Mouse (Mus musculus): ENCODE results near the gene Gdf9.
"Not testable (repeated sequence)": the region's sequence is repeated elsewhere in the genome, so short reads cannot be mapped to it uniquely, and the experiment has no call there.

The Gdf9 gene

DNA sequence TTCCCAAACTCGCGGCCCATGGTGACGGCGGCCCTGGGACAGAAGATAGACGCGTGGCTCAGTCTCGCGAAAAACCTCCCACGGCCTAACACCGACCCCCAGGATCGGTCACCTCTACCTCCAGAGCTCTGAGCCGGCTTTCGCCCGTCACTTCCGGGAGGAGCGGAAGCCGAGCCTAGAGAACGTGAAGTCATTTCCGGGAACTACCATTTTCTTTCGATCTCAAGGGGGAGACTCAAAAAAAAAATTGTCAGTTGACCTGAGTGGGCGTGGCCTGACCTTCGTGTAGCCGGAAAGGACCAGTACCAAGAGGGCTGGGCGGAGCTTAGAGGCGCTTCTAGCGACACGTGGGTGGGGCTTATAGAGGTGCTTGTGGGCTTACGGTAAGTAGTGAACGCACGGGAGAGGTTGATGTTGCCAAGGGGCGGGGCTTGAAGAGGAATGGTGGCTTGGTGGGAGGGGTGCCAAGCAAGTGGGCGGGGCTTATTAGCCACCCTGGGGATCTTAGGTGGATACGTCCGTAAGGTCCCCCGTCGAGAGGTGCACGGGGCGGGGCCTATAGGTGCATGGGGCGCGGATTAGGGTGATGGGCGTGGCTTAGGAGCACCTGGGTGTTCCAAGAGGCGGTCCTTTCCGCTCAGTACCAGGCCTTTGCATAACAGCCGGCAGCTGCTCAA lies at the start of gene Gdf9, which contains the start of gene Uqcrq:
Gene Gdf9 (plus strand): TSS at position 354 of the 677 bp plus-strand sequence.
Gene Uqcrq (minus strand): TSS at position 162 of the 677 bp plus-strand sequence.
- peak; percentile 99 for DNase-seq

DNA sequence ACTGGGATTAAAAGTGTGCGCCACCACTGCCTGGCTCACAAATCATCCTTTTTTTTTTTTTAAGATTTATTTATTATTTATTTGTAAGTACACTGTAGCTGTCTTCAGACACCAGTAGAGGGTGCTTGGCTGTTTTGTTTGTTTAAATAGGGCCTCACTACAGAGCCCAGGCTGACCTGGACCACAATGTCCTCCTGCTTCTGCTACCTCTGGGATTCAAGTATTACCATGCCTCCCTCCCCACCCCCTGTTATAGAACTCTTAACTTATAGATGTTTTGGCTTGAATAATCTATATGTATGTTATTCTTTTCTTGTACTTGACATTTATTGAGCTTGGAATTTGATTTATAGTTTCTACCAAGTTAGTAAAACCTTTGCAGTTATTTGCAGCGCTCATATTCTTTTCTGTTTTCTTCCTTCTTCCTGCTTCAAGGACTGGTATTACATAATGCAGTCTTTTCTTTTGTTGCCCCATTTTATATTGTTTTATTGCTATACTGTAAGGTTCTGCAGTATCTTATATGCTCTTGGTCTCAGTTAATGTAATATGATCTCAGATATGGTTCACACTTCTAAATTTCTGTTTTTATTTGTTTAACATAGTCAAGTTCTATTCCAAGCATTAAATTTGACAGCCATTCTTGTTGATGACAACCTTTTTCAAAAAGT lies 46.9 kb upstream of the Gdf9 start:
- DNase-seq = no peak

DNA sequence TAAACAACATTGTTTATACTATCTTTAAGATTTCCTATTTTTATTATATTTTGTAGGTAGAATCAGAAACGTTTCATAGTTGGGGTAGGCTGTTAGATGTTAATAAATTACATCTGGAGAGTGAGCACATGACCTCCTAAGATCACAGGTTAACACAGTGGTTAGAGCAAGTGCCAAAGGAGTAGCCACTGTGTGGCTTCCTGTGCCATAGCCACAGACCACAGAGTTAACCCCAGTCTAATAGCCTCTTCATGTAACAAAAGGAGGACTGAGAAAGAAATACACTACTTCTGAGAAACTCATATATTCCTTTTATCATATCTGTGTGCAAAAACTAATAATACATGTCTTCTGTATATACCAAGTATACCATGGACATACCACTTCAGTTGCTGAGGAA lies 37.0 kb upstream of the Gdf9 start:
- no peak for DNase-seq

DNA sequence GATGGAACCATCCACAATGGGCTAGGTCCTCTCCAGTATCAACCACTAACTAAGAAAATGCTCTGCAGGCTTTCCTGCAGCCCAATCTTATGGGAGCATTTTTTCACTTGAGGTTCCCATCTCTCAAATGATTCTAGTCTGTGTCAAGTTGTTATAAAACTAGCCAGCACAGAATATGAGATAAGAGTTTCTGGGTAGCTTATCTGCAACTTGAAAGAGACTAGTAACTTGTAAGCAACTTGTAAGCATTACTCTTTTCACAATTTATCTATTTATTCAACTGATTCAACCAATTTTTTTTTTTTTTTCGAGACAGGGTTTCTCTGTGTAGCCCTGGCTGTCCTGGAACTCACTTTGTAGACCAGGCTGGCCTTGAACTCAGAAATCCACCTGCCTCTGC lies 27.2 kb upstream of the Gdf9 start:
- DNase-seq = no peak

DNA sequence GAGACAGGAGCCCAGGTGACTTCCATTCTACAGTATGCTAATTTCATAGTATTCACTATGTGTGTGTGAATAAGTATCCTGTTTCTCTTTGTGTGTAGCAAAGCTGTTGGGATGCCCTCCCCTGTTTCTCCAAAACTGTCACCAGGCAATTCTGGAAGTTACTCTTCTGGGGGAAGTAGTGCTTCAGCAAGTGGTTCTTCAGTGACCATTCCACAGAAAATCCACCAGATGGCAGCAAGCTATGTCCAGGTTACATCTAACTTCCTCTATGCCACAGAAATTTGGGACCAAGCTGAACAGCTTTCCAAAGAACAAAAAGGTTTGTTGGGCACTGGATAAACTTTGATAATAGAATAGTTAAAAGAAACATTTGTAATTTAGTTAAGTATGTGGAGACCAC lies 19.1 kb upstream of the Gdf9 start:
- DNase-seq = no peak

DNA sequence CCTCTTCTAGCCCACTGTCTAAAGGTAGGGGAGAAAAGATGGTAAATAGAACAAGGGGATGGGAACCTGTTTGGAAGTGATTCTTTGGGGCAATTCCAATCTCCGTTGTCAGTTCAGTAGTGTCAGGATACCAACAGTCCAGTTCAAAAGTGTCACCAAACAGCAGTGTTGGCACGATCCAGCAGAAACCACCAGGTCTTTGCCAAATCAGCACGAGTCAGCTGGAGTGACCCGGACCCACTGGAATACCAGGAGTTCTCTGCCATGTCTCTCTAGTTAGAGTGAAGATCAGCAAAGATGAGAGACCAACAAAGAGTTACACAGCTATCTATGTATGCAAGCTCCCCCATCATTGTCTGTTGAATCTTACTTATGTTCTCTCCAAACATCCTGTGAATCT lies 17.0 kb upstream of the Gdf9 start:
- no peak for DNase-seq

DNA sequence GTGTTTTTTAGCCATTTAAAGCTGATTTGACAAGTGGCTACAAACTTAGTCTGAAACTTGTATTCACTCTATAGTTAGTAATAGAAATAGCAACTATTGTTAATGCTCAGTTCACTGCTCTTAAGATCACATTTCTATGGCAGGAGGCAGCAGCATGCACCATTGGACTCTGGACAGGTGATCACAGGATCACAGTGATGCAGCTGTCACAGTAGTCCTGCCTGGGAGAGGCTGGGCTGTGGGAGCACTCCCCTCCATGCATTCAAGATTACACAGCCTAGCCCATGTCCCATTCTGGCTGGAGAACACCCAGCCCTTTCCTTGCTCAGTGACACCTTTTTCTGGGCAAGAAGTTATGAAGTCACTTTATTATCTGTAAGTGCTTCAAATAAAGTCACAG lies 12.8 kb upstream of the Gdf9 start:
- no peak for DNase-seq

DNA sequence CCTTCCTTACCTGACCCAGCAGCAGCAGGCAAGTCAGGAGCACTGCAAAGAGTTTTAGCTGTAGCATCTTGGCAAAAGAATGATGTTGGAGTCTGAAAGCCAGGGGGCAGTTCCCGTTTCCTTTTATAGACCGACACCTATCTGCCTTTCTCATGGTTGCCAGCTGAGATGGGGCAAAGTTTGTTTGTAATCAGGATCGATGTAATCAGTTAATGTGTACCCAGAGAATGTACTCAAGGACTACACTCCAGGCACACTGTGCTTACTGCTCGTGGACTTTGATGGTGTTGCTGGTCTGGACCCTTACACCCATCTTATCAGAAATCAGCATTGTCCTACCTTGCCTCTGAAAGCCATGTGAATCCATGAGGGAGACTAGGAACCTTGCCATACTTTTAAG lies 7.8 kb upstream of the Gdf9 start, which contains the start of gene Leap2:
Gene Leap2 (minus strand): TSS at position 135 of the 400 bp plus-strand sequence.
- no peak for DNase-seq

DNA sequence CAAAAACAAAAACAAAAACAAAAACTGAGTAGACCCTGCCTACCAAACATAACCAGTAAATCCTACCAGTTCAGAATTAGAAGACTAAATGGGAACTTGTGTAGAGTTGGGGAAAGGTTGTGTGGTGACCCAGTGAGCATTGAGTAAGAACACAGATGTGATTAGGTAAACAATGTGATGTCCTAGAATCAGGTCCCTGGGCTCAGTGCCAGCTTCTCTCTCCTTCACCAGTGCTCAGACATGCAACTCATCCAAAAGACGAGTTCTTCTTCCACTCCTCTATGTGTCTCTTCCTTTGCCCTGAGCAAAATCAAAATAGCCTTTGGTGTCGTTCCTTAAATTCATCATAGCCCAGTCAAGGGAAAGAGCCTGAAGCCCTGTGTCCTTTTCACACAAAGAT lies 6.0 kb upstream of the Gdf9 start:
- no peak for DNase-seq

DNA sequence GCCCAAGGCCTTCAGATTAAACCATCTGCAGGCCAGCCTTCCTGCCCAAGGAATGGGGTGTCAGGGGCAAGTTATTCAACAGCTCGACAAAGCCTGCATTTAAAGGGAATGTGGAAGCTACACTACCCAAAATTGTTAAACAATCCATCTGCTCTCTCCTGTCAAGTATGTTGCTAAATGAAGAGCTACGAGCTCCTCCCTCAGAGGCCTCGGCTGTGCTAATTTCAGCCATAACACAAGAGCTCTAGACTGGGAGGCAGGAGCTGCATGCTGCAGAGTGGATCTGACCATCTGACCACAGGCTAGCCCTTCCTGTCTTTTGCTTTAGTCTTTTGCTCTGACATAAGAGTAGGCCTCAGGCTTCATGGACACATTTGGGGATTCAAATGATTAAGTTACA lies 5.6 kb upstream of the Gdf9 start:
- no peak for DNase-seq

DNA sequence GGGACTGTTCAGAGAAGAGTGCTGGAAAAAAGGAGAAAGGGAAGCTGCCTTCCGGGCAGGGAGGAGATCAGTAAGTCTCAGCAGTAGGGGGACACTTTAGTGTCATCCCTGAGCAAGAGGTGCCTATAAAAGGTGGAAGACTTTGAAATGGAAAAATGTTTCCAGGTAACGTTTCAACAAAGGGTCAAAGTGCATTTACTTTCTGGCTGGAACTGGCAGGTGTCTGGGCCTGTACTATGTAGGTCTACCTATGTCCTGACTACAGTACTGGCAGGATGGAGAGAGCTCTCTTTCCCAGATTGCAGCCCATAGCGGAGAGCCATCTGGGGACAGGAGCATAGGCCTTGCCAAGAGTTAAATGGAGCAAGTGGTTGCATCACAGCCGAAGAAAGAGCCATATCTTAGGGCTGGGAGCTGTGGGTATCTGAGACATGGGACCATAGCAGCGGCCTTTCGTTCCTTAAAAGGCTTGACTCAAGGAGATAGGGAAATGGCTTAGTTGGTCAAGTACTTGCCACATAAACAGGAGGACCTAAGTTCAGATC lies 5.0 kb upstream of the Gdf9 start:
- DNase-seq = no peak

DNA sequence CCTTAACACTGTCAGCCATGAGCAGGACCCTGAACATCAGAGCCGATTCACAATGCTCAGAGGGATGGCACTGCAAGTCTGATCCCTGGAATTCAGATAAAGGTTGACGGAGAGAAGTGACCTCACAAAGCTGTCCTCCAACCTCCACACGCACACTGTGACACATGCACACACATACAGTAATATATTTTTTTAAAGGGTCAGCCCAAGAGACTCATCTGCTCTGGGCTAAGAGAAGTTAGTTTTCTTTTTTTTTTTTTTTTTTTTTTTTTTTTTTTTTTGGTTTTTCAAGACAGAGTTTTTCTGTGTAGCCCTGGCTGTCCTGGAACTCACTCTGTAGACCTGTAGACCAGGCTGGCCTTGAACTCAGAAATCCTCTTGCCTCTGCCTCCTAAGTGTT lies 3.9 kb upstream of the Gdf9 start:
- not testable (repeated sequence) for DNase-seq

DNA sequence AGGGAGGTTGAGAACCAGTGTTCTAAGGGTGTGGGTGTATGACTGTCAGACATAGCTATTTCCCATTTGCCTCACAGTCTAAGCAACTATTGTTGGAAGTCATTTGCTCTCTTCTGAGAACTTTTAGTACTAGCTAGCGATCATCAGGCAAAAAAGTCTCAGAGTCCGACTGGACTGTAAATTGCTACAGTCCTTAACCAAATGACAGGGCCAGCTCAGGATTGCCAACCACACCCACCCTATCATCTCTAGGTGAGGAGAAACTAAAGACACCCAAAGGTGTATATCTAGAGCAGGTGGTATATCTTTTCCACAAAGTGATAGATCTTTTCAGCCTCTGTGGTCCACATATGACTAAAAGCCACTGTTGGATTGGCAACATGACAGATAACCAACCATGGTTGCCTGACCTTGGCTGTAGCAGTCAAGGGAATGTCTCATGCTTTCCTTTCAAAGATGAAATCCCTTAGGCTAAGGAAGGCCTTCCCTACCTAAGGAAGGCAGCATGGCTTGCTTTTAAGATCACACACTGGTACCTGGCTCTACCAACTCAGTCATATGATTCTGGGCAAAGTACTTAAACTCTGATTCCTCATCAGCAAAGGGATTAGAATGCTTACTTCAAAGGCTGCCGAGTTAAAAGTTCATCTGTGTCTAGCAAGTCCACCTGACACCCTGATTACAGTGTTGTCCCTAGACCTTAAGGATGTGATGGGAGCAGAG lies 2.7 kb upstream of the Gdf9 start:
- DNase-seq = no peak

DNA sequence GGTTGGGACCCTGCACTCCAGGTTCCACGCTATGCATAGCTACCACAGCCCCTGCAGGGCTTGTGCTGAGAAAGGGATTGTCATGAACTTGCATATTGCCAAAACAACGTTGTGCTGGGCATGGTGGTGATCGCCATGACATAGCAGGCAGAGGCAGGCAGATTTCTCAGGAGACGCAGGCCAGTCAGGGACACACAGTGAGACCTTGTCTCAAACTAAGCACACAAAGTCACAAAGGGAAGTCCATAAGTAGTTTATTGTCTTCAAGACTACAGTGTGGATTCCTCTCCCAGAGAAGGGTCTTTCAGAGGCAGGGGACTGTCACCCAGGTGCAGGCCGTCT lies 2.1 kb upstream of the Gdf9 start:
- no peak for DNase-seq

DNA sequence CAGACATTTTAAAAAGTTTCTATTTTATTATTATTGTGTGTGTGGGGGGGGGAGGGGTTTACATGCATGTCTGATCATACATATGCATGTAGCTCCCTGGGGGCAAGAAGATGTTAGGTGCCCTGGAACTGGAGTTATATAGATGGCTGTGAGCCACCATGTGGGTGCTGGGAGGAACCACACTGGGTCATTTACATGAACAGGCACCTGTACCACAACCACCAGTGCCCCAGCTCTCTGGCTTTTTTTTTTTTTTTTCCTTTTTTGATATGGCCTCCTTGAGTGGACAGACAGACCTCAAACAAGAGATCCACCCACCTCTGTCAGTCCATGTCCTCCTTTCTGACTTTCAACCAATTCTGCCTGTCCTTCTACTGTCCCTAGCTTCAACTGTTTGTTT lies 1.6 kb upstream of the Gdf9 start:
- no peak for DNase-seq

DNA sequence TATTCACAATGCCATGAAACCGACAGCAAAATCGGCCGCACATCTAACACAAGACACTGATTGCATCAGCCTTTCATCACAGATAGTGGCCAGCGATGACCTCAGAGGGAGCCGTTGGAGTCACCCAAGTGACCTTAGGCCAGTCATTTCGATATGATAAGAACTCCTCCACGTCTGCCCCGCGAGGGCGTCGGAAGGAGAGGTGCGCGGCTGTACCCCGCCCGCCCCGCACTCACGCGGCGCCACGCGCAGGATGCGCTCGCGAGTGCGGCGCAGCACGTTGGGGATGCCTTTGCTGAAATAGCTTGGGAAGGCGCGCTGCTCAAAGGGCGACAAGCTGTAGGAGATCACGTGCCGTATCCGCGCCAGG lies 538 bp upstream of the Gdf9 start:
- no peak for DNase-seq

DNA sequence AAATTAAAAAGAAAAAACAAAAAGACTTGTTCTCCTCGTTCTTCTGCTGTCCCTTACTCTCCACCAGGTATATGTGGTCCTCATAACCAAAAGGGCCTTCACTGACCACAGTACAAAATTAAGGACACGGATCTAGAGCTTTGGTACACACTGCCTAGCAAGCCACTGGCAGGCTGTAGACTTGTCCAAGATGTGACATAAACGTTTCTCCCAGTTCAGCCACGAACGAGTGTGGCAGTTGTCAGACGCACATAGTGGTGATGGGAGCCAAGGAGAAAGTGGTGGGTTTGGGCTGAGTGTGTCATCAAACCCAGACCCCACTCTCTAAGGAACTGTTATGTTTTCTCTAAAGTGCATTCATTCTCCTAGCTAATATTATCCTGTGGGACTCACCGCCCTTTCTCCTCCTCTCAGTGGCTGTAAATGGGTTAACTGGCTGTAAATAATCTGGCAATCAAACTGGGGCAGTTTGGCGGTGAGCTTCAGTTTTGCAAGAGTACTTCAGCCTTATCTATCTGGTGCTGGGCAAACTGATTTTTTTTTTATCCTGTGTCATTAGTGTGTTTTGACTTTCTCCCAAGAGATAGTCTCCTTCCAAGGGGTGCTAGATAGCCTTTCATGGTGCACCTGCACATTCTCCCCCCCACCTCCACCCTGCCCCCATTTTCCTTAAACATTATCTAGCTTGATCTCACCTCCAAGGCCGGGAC lies 679 bp downstream of the Gdf9 start:
- DNase-seq = no peak

DNA sequence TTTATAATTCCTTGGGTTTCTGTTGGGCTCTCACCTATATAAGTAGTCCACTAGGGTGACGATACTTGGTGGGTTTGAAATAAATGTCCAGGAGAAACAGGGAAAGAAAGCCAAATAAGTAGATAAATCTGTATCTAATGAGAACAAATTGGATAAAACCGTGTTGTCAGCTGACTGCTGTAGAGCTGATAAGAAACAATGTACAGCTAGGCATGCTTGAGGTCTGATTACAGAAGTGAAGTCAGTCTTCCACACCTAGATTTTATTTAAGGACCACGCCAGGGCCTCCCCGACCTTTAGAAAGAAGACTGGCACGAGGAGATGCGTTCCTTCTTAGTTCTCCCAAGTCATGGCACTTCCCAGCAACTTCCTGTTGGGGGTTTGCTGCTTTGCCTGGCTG lies 2.2 kb downstream of the Gdf9 start:
- no peak for DNase-seq

DNA sequence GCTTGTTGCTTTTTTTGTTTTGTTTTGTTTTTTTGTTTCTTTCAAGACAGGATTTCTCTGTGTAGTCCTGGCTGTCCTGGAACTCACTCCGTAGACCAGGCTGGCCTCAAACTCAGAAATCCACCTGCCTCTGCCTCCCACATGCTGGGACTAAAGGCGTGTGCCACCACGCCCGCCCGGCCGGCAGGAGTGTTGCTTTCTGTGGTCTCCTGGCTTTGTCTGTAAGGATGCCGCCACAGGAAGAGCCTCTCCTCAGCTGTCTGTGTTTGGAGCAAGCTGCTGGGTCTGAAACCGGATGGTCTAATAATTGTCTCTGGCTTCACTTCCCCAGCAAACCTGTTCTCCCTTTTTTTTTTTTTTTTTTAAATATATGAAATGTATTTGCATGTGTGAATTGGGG lies 4.7 kb downstream of the Gdf9 start:
- no peak for DNase-seq

DNA sequence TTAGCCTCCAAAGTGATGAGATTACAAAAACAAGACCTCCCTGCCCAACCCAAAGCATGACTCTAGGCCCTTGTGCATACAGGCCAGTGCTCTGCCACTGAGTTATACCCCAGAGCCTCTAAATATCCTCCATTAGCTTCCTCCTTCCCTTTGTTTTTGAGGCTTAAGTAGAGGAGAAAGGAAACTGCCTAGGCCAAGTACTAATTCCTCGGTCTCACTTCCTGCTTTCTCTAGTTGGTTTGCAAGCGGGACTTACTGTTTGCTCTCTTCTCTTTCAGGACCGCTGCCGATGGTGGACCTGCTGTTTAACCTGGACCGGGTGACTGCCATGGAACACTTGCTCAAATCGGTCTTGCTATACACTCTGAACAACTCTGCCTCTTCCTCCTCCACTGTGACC lies 5.5 kb downstream of the Gdf9 start:
- DNase-seq = no peak

DNA sequence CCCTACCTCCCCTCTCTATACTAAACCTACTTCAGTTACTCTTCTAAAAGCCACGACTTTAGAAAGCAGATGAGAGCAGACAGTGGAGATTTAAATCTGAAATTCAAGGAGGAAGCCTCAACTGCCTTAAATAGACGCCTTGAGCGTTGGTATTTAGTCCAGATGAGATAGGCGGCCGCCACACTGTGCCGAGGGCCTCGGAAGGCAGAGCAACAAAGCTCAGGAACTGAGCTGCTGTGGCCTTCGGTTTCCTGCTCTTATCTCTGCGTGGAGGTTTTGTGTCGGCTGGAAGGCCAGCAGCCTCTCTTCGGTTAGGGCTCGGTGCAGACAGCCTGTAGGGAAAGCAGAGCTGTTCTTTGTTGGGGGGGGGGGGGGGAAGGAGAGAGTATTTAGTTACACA lies 11.1 kb downstream of the Gdf9 start:
- DNase-seq = peak; percentile 61

DNA sequence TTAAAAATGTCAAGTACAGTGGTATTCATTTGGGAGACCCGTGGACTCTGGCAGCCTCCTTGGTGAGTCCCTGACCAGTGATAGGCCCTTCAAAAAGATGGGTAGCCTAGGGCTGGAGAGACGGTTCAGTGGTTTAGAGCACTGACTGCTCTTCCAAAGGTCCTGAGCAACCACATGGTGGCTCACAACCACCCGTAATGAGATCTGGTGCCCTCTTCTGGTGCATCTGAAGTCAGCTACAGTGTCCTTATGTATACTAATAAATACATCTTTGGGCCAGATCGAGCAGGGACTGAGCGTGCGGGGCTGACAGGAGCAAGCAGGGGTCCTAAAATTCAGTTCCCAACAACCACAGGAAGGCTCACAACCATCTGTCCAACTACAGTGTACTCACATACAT lies 13.0 kb downstream of the Gdf9 start:
- DNase-seq = peak; percentile 63

DNA sequence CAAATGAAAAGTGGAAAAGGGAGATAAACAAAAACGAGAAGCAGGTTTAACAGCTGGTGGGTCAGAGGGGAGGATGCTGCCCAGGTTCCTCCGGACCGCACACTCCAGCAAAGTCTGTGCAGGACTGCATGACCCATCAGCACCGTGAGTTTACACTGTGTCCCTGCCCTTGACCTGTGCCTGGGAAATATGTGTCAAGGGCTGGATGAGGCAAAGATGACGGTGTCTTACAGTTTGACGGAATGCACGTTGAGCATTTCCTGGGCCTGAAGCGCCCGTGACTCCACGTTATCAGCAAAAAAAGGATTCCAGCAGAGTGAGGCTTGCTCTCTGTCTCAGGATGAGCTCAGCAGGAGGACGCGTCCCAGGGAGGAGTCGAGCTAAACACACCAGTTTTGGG lies 14.7 kb downstream of the Gdf9 start:
- DNase-seq = no peak
